Mouse (Mus musculus) left cerebral cortex, postnatal 10 days (tissue): ENCODE results near the gene Vmn1r220. TPM values are rescaled to one million over a fixed set of nuclear protein-coding genes. Genes with fewer than 3 reads are reported as not detected.
A peak's percentile ranks its signal among the peaks of the same experiment; 100 is the strongest.
"Not testable (repeated sequence)": the region's sequence is repeated elsewhere in the genome, so short reads cannot be mapped to it uniquely, and the experiment has no call there.

Source experiments
- DNase-seq, 2 experiments: peaks; one replicate each; pipeline ENCODE4 v3.0.0; 2021 to 2022; ENCODE audit warnings: low spot score in 2 of 2, mixed read lengths in 1 of 2; ENCODE audit errors: extremely low spot score in 1 of 2
- intact Hi-C: fragments of 180-260 bp; cut with DNase I; formaldehyde crosslinking; loops from one replicate; pipeline ENCODE4 v1.15.1; 2025
- total RNA-seq, 2 experiments: library from RNA; stranded (reverse); gene quantifications; 2 replicates each; pipeline ENCODE4 v1.2.3; 2021

The Vmn1r220 gene
- total RNA-seq: not detected

DNA sequence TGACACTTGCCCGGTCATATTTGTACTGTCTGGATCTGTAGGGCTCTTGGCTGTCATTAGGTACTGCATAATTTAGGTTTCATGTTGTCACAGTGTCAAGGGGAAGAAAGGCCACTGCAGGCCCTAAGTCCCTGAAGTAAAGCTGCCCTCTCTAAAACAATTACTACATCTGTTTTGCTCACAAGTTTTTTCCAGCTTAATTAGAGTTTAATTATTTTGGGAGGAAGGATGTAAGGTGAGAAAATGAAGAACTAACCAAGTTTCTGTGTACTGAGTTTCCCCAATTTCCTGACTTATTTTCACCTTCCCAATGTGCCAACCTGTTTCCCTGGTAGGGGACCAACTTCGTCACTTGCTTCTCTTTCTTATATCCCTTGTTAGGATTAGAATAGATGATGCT lies at the start of gene Vmn1r220:
Gene Vmn1r220 (minus strand): TSS at position 101 of the 400 bp plus-strand sequence.
- no peak for DNase-seq
- intact Hi-C loops: no loop called here

DNA sequence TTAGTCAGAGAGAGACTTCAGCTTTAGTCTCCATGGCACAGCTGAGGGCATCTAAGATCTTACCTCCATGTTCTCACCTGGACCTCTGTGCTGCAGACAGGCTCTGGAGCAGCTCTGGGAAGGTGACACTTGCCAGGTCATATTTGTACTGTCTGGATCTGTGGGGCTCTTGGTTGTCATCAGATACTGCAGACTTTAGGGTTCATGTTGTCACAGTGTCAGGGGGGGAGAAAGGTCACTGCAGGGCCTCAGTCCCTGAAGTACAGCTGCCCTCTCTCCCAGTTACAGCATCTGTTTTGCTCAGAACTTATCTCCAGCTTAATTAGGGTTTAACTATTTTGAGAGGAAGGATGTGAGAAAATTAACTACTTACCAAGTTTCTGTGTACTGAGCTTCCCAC lies 48.1 kb upstream of the Vmn1r220 start, which contains the start of gene Vmn1r222:
Gene Vmn1r222 (minus strand): TSS at position 101 of the 400 bp plus-strand sequence.
- DNase-seq, intact Hi-C loops: not testable (repeated sequence)

DNA sequence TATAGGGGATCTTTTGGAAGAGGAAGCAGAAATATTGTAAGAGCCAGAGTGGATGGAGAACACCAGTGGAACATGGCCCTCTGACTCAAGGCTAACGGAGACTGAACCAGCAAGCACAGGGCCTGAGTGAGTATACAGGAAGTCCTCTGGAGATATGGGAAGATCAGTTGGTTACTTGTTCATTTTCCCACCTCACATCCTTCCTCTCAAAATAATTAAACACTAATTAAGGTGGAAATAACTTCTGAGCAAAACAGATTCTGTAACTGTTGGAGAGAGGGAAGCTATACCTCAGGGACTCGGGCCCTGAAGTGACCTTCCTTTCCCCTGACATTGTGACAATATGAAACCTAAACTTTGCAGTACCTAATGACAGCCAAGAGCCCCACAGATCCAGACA lies 26.1 kb upstream of the Vmn1r220 start, which contains the start of gene Vmn1r221:
Gene Vmn1r221 (plus strand): TSS at position 301 of the 400 bp plus-strand sequence.
- intact Hi-C loops, DNase-seq: not testable (repeated sequence)

GRCm38 (mm10) chr13:23203885-23204284 lies 16.1 kb upstream of the Vmn1r220 start:
- not testable (repeated sequence) for DNase-seq

GRCm38 (mm10) chr13:23166471-23166870 lies 21.3 kb downstream of the Vmn1r220 start:
- intact Hi-C loops, DNase-seq: not testable (repeated sequence)

More at GRCm38 (mm10) chr13:23203885-23204284, 16.1 kb upstream of the Vmn1r220 start:
- intact Hi-C loops: not testable (repeated sequence)

DNA sequence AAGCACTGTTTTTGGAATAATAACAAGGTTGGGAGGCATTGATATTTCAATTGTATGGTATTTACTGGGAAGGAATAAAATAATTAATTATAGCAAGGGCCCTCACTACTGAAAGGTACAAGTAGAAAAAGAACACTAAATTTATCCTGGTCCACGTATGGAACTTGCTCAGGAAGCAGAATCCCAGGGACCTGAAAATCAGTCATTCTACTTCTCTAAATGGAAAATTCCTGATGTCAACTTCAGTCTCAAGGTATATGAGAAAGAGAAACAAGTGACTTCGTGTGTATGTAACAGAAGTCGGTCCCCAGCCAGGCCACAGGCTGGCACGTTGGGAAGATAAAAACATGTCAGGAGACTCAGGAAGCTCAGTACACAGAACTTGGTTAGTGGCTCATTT lies 28.8 kb downstream of the Vmn1r220 start, which contains the start of gene Vmn1r219:
Gene Vmn1r219 (plus strand): TSS at position 301 of the 400 bp plus-strand sequence.
- intact Hi-C loops: no loop called here

DNA sequence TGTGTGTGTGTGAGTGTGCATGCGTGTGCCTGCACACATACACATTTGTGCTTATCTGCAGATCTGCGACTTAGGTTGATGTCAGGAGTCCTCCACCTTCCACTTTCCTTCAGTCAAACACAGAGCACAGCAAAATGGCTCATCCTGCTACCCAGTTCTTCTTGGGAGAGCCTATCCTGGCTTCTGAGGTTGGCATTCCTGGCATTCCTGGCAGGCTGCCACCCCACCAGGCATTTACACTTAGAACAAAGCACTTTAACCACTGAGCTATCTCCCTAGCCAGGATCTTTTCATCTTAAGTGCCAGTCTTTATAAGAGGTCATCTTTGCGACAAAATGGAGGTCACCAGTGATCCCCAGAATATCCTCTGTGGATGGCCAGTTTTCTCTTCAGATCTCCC lies 29.9 kb downstream of the Vmn1r220 start:
- intact Hi-C loops: no loop called here
- peak in 1 of 2 experiments; percentile 17 for DNase-seq

More for the DNA sequence above, 28.8 kb downstream of the Vmn1r220 start, which contains the start of gene Vmn1r219:
- no peak for DNase-seq

- intact Hi-C loops: no loop called here
- DNase-seq: no peak
Measured at GRCm38 (mm10) chr13:23138880-23139279, 48.9 kb downstream of the Vmn1r220 start.

GRCm38 (mm10) chr13:23133501-23133900 lies 54.3 kb downstream of the Vmn1r220 start:
- intact Hi-C loops: no loop called here
- DNase-seq: no peak

DNA sequence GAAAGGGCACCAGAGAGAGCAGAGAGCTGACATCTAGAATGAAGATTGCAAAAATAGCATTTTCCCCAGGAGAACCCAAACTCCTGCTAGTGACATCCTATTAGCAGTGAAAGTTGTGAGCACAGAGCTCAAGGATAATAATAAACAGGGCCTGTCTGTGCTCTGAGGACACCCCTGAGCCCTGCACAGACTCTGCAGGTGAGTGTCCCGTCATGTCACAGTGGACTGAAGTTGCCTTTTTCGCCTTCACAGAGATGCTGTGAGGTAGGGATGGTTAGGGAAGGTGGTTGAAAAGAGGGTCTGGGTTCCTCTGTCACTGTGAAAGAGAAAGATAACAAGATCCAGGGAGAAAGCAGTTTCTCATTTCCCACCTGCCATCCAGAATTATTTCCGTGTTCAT lies 54.7 kb downstream of the Vmn1r220 start, which contains the start of gene Vmn1r218:
Gene Vmn1r218 (plus strand): TSS at position 57 of the 400 bp plus-strand sequence.
- intact Hi-C loops: no loop called here

More for the DNA sequence above, 54.7 kb downstream of the Vmn1r220 start, which contains the start of gene Vmn1r218:
- DNase-seq: no peak

Other genes with a start within 250 kb of the Vmn1r220 start
- gene Vmn1r213, start 180.3 kb downstream of the Vmn1r220 start, total RNA-seq: not detected
- not detected for gene Vmn1r214, start 157.6 kb downstream of the Vmn1r220 start, total RNA-seq
- gene Vmn1r215, start 120.0 kb downstream of the Vmn1r220 start, total RNA-seq: not detected
- gene Vmn1r217, start 69.7 kb downstream of the Vmn1r220 start, total RNA-seq: not detected
- not detected for gene Vmn1r218, start 54.8 kb downstream of the Vmn1r220 start, total RNA-seq
- gene Vmn1r219, start 28.7 kb downstream of the Vmn1r220 start, total RNA-seq: not detected
- gene Vmn1r221, start 26.2 kb upstream of the Vmn1r220 start, total RNA-seq: not detected
- gene Vmn1r222, start 48.0 kb upstream of the Vmn1r220 start, total RNA-seq: not detected
- not detected for gene Vmn1r223, start 59.2 kb upstream of the Vmn1r220 start, total RNA-seq
- gene Zfp322a, start 181.2 kb upstream of the Vmn1r220 start, total RNA-seq: 10 to 100 TPM; 38.1 to 40.8 TPM
- gene Abt1, start 235.9 kb upstream of the Vmn1r220 start, total RNA-seq: 1 to 10 TPM; 6.3 to 6.5 TPM